Mouse (Mus musculus): ENCODE measurements around the gene Auts2. TPM values are rescaled to one million over a fixed set of nuclear protein-coding genes. Genes with fewer than 3 reads are reported as not detected.

Auts2 gene
- total and polyA plus RNA-seq, 3 experiments, result not detected

DNA sequence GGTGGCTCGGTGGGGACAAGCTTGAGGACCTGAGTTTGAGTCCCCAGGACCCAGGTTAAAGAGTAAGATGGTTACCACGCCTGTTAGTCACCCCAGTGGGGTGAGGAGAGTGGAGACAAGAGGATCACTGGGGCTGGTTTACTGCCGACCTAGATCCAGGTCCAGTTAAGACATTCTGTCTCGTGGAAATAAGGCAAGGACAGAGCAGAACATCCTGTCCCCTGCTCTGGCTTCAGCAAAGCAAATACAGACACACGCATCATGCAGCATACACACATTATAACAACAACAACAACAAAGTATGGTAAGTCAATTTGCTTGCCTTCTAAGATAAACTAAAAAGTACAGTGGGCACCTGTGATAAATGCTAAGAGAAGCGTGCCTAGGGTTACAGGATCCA is 57.1 kb downstream of the Auts2 start:
- in situ Hi-C loops (cut with MboI; ENCODE audit: low pct_ligation_motif_present, low pct_unique_long_range_greater_than_20kb, low sequenced_read_pairs) (no loop called here), dilution Hi-C loops (cut with MboI; ENCODE audit: extremely low pct_ligation_motif_present, extremely low pct_unique_long_range_greater_than_20kb, low sequenced_read_pairs) (no loop called here)
- no peak overlapping the region for H3K9ac ChIP-seq (ENCODE audit: insufficient read depth, low read depth)
- no peaks in the 10 kb centered on the region for H3K27me3 ChIP-seq (replicated peaks)
- no peak for DNase-seq (ENCODE audit: extremely low read depth)
- H3K4me3 ChIP-seq (replicated peaks in 1 of 3; ENCODE audit: low read depth in 2 of 3, low read length in 2 of 3, poor library complexity in 1 of 3), result no peak overlapping the region
- H3K36me3 ChIP-seq (replicated peaks in 1 of 2; ENCODE audit: control insufficient read depth in 1 of 2, insufficient read depth in 1 of 2, low read length in 1 of 2), result no peaks in the 10 kb centered on the region
- H3K9me3 ChIP-seq (replicated peaks; ENCODE audit: low read length), result peaks cover 77% of the 10 kb centered on the region
- H3K27ac ChIP-seq (ENCODE audit: insufficient read depth, low read depth), result no peak overlapping the region
- H3K4me1 ChIP-seq (ENCODE audit: control insufficient read depth in 1 of 2, insufficient read depth in 2 of 2), result no peaks in the 10 kb centered on the region
- H3K4me2 ChIP-seq (ENCODE audit: insufficient read depth, low read depth, poor library complexity, severe bottlenecking), result no peak overlapping the region
- TF ChIP-seq MYC (IDR thresholded peaks at IDR 0.05; ENCODE audit: low read depth, low read length), result no peak
- no peak for TF ChIP-seq PAX5 (IDR thresholded peaks at IDR 0.05; ENCODE audit: low read length)
- TF ChIP-seq CTCF (conservative IDR thresholded peaks at IDR 0.05 in 1 of 2, IDR thresholded peaks at IDR 0.05 in 1 of 2; ENCODE audit: low read depth in 2 of 2, low read length in 2 of 2), result no peak
- no peak for TF ChIP-seq GABPA (IDR thresholded peaks at IDR 0.05; ENCODE audit: insufficient replicate concordance, low read depth, low read length)
- TF ChIP-seq ETS1 (conservative IDR thresholded peaks at IDR 0.05; ENCODE audit: low read depth, low read length), result no peak
- no peak for TF ChIP-seq POLR2A (IDR thresholded peaks at IDR 0.05; ENCODE audit: low read depth, low read length)
- TF ChIP-seq NELFE (IDR thresholded peaks at IDR 0.05; ENCODE audit: low read depth, low read length), result no peak
- TF ChIP-seq ZKSCAN1 (IDR thresholded peaks at IDR 0.05; ENCODE audit: borderline replicate concordance, low read depth, low read length), result no peak
- TF ChIP-seq E2F4 (IDR thresholded peaks at IDR 0.05; ENCODE audit: insufficient replicate concordance, low read depth, low read length), result no peak
- TF ChIP-seq BHLHE40 (IDR thresholded peaks at IDR 0.05; ENCODE audit: low read depth, low read length), result no peak
- TF ChIP-seq MAX (IDR thresholded peaks at IDR 0.05; ENCODE audit: low read length), result no peak
- no peak for TF ChIP-seq TCF12 (IDR thresholded peaks at IDR 0.05; ENCODE audit: low read depth, low read length)
- TF ChIP-seq MXI1 (IDR thresholded peaks at IDR 0.05; ENCODE audit: low read depth, low read length), result no peak
- no peak for TF ChIP-seq EP300 (IDR thresholded peaks at IDR 0.05; ENCODE audit: low read length)
- TF ChIP-seq UBTF (IDR thresholded peaks at IDR 0.05; ENCODE audit: low read depth, low read length), result no peak
- no peaks in the 10 kb centered on the region for H3K79me2 ChIP-seq (replicated peaks; ENCODE audit: control insufficient read depth, extremely low read depth, insufficient read depth, poor library complexity, severe bottlenecking)

DNA sequence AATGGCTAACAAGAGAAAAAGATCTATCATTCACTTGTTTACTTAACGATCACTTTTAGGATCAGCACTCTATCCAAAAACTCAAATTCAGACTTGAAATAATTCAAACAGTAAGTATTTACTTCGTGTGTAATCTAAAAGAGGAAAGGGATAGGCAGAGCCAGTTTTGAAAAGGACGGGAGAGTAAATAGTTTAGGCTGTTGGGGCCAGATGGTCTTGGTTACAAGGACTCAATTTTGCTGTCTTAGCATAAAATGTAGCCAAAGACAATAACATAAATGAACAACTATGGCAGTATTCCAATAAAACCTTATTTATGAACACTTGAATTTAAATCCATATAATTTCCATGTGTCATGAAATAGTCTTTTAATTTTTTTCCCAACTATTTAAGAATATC is 57.7 kb downstream of the Auts2 start:
- DNase-seq (ENCODE audit: extremely low read depth), result no peak
- Histone ChIP-seq H3K9ac (ENCODE audit: insufficient read depth, low read depth) (no peak overlapping the region), H3K27me3 (replicated peaks) (no peaks in the 10 kb centered on the region), H3K9me3 (replicated peaks; ENCODE audit: low read length) (peaks cover 75% of the 10 kb centered on the region), H3K4me1 (ENCODE audit: control insufficient read depth in 1 of 2, insufficient read depth in 2 of 2) (no peaks in the 10 kb centered on the region), H3K4me3 (replicated peaks in 1 of 3; ENCODE audit: low read depth in 2 of 3, low read length in 2 of 3, poor library complexity in 1 of 3) (no peak overlapping the region), H3K27ac (ENCODE audit: insufficient read depth, low read depth) (no peak overlapping the region), H3K79me2 (replicated peaks; ENCODE audit: control insufficient read depth, extremely low read depth, insufficient read depth, poor library complexity, severe bottlenecking) (no peaks in the 10 kb centered on the region), H3K4me2 (ENCODE audit: insufficient read depth, low read depth, poor library complexity, severe bottlenecking) (no peak overlapping the region), H3K36me3 (replicated peaks in 1 of 2; ENCODE audit: control insufficient read depth in 1 of 2, insufficient read depth in 1 of 2, low read length in 1 of 2) (no peaks in the 10 kb centered on the region)
- in situ Hi-C loops (cut with MboI; ENCODE audit: low pct_ligation_motif_present, low pct_unique_long_range_greater_than_20kb, low sequenced_read_pairs) (no loop called here), dilution Hi-C loops (cut with MboI; ENCODE audit: extremely low pct_ligation_motif_present, extremely low pct_unique_long_range_greater_than_20kb, low sequenced_read_pairs) (no loop called here)
- TF ChIP-seq GABPA (IDR thresholded peaks at IDR 0.05; ENCODE audit: insufficient replicate concordance, low read depth, low read length), result no peak
- TF ChIP-seq MYC (IDR thresholded peaks at IDR 0.05; ENCODE audit: low read depth, low read length), result no peak
- no peak for TF ChIP-seq IRF4 (IDR thresholded peaks at IDR 0.05; ENCODE audit: low read depth, low read length)
- TF ChIP-seq ZC3H11A (IDR thresholded peaks at IDR 0.05; ENCODE audit: low read depth, low read length), result no peak
- TF ChIP-seq PAX5 (IDR thresholded peaks at IDR 0.05; ENCODE audit: low read length), result no peak
- TF ChIP-seq BHLHE40 (IDR thresholded peaks at IDR 0.05; ENCODE audit: low read depth, low read length), result no peak
- TF ChIP-seq E2F4 (IDR thresholded peaks at IDR 0.05; ENCODE audit: insufficient replicate concordance, low read depth, low read length), result no peak
- no peak for TF ChIP-seq UBTF (IDR thresholded peaks at IDR 0.05; ENCODE audit: low read depth, low read length)
- no peak for TF ChIP-seq MAFK (IDR thresholded peaks at IDR 0.05; ENCODE audit: insufficient replicate concordance, low read length)

All from CH12.LX (cell line).